Mouse (Mus musculus) layer of hippocampus, adult 9-10 months (tissue): Measurements from ENCODE around the gene Prr14.

Experiments
- DNase-seq: peaks from one replicate; pipeline ENCODE4 v3.0.0; 2022; ENCODE audit warnings: low spot score

Gene Prr14

GRCm38 (mm10) chr7:127512231-127513015 is 53.0 kb downstream of the Prr14 start:
- peak; percentile 48 for DNase-seq

GRCm38 (mm10) chr7:127513016-127513390 is 53.6 kb downstream of the Prr14 start:
- no peak for DNase-seq

GRCm38 (mm10) chr7:127513781-127514180 is 54.4 kb downstream of the Prr14 start:
- no peak for DNase-seq

- DNase-seq = no peak
Observed at GRCm38 (mm10) chr7:127515846-127516245, 56.4 kb downstream of the Prr14 start.

- DNase-seq = no peak
Observed at GRCm38 (mm10) chr7:127516344-127516743, 56.9 kb downstream of the Prr14 start.

- no peak for DNase-seq
Observed at GRCm38 (mm10) chr7:127519284-127519683, 59.9 kb downstream of the Prr14 start, which contains the start of gene Gm42715. TSS of gene Gm42715 (plus strand) at chr7:127519584.
